Comparison of ENCODE assay signal across 21 mouse cellular contexts in genomic region chr7:144159556-144159955, GRCm38 (mm10).
DNase-seq lines count a peak whose midpoint lies in the region; ATAC-seq and TF ChIP-seq lines count a peak whose summit lies in the region.
"Had no signal": no experiment of that assay in that cellular context is flagged by ENCODE, and none has a peak within 500 bp of the region (broad histone marks: within the 10 kb centered on the region; RNA-seq: fewer than 3 reads in every experiment).

No protein-coding gene starts in this region.

- H3K27me3 ChIP-seq in forebrain, embryonic 15.5 days = no peaks in the 10 kb centered on the region
- H3K27me3 ChIP-seq in forebrain, embryonic 10.5 days (ENCODE audit: poor library complexity, severe bottlenecking) = no peaks in the 10 kb centered on the region
- no peaks in the 10 kb centered on the region for H3K27me3 ChIP-seq in midbrain, embryonic 16.5 days (ENCODE audit: control insufficient read depth, insufficient read depth, low read depth, low read length)
- H3K27me3 ChIP-seq in midbrain, embryonic 14.5 days (ENCODE audit: control insufficient read depth, insufficient read depth, low read length) = no peaks in the 10 kb centered on the region
- H3K27me3 ChIP-seq in forebrain, postnatal 0 days (ENCODE audit: insufficient read depth, low read length) = no peaks in the 10 kb centered on the region
- H3K27me3 ChIP-seq: embryonic facial prominence, embryonic 12.5 days; liver, embryonic 15.5 days; lung, embryonic 15.5 days; midbrain, embryonic 13.5 days had no signal

- H3K4me2 ChIP-seq in forebrain, embryonic 15.5 days (replicated peaks) = no peak overlapping the region
- H3K4me2 ChIP-seq in midbrain, embryonic 16.5 days (ENCODE audit: low read length) = no peak overlapping the region
- H3K4me2 ChIP-seq in midbrain, embryonic 14.5 days (ENCODE audit: low read length) = no peak overlapping the region
- no peak overlapping the region for H3K4me2 ChIP-seq in forebrain, postnatal 0 days (ENCODE audit: low read depth)
- H3K4me2 ChIP-seq: embryonic facial prominence, embryonic 12.5 days; heart, embryonic 11.5 days; liver, embryonic 15.5 days; lung, embryonic 15.5 days; midbrain, embryonic 13.5 days had no signal

- H3K4me3 ChIP-seq in forebrain, embryonic 15.5 days = no peak overlapping the region
- H3K4me3 ChIP-seq in forebrain, embryonic 10.5 days = no peak overlapping the region
- no peak overlapping the region for H3K4me3 ChIP-seq in midbrain, embryonic 16.5 days (ENCODE audit: low read depth, low read length)
- H3K4me3 ChIP-seq in midbrain, embryonic 14.5 days (replicated peaks; ENCODE audit: low read depth, low read length) = no peak overlapping the region
- no peak overlapping the region for H3K4me3 ChIP-seq in forebrain, postnatal 0 days (ENCODE audit: low read depth, low read length)
- H3K4me3 ChIP-seq: embryonic facial prominence, embryonic 12.5 days; limb, embryonic 10.5 days; liver, embryonic 15.5 days; lung, embryonic 15.5 days; megakaryocyte, embryonic 14.5 days; midbrain, embryonic 13.5 days had no signal

- H3K36me3 ChIP-seq in forebrain, embryonic 15.5 days = no peaks in the 10 kb centered on the region
- no peaks in the 10 kb centered on the region for H3K36me3 ChIP-seq in forebrain, embryonic 10.5 days (replicated peaks)
- no peaks in the 10 kb centered on the region for H3K36me3 ChIP-seq in midbrain, embryonic 16.5 days (ENCODE audit: control insufficient read depth, insufficient read depth, low read length)
- H3K36me3 ChIP-seq in midbrain, embryonic 14.5 days (ENCODE audit: control insufficient read depth, insufficient read depth, low read length) = no peaks in the 10 kb centered on the region
- no peaks in the 10 kb centered on the region for H3K36me3 ChIP-seq in forebrain, postnatal 0 days (ENCODE audit: insufficient read depth)
- H3K36me3 ChIP-seq: embryonic facial prominence, embryonic 12.5 days; limb, embryonic 10.5 days; liver, embryonic 15.5 days; lung, embryonic 15.5 days; midbrain, embryonic 13.5 days had no signal

- no peaks in the 10 kb centered on the region for H3K9me3 ChIP-seq in forebrain, embryonic 15.5 days
- no peaks in the 10 kb centered on the region for H3K9me3 ChIP-seq in forebrain, embryonic 10.5 days
- no peaks in the 10 kb centered on the region for H3K9me3 ChIP-seq in midbrain, embryonic 16.5 days (replicated peaks; ENCODE audit: control insufficient read depth, low read length, poor library complexity, severe bottlenecking)
- no peaks in the 10 kb centered on the region for H3K9me3 ChIP-seq in midbrain, embryonic 14.5 days (ENCODE audit: control insufficient read depth, low read length)
- H3K9me3 ChIP-seq in forebrain, postnatal 0 days (ENCODE audit: low read length) = no peaks in the 10 kb centered on the region
- H3K9me3 ChIP-seq: embryonic facial prominence, embryonic 12.5 days; limb, embryonic 10.5 days; liver, embryonic 15.5 days; lung, embryonic 15.5 days; megakaryocyte, embryonic 14.5 days; midbrain, embryonic 13.5 days had no signal

- TF ChIP-seq CTCF in forebrain, postnatal 0 days (IDR thresholded peaks at IDR 0.05; ENCODE audit: low read depth) = no peak

- no peak overlapping the region for H3K9ac ChIP-seq in forebrain, embryonic 15.5 days (replicated peaks)
- no peak overlapping the region for H3K9ac ChIP-seq in midbrain, embryonic 16.5 days (ENCODE audit: low read depth, low read length)
- no peak overlapping the region for H3K9ac ChIP-seq in midbrain, embryonic 14.5 days (replicated peaks; ENCODE audit: low read length)
- no peak overlapping the region for H3K9ac ChIP-seq in forebrain, postnatal 0 days
- H3K9ac ChIP-seq: embryonic facial prominence, embryonic 12.5 days; liver, embryonic 15.5 days; lung, embryonic 15.5 days; midbrain, embryonic 13.5 days had no signal

- 40% methylated on average over 8 of the region's 8 CpGs for WGBS in forebrain, embryonic 15.5 days
- WGBS in forebrain, embryonic 10.5 days = 89% methylated on average over 8 of the region's 8 CpGs
- WGBS in midbrain, embryonic 16.5 days = 65% methylated on average over 8 of the region's 8 CpGs
- WGBS in midbrain, embryonic 14.5 days = 77% methylated on average over 8 of the region's 8 CpGs
- WGBS in forebrain, postnatal 0 days = 24% methylated on average over 8 of the region's 8 CpGs

- peak; percentile 84 for ATAC-seq in forebrain, embryonic 15.5 days (replicated peaks)
- peak; percentile 64; the same call in 1 of the 2 replicates for ATAC-seq in midbrain, embryonic 16.5 days
- ATAC-seq in midbrain, embryonic 14.5 days (ENCODE audit: low FRiP score, low TSS enrichment) = no peak
- ATAC-seq in forebrain, postnatal 0 days = peak; percentile 92
- ATAC-seq in frontal cortex, adult (ENCODE audit: low TSS enrichment) = no peak
- ATAC-seq: inflammation-experienced regulatory T-cells, adult 6 months; midbrain, embryonic 13.5 days had no signal

- peaks cover 23% of the 10 kb centered on the region for H3K4me1 ChIP-seq in forebrain, embryonic 15.5 days
- H3K4me1 ChIP-seq in forebrain, embryonic 10.5 days = no peaks in the 10 kb centered on the region
- H3K4me1 ChIP-seq in midbrain, embryonic 16.5 days (ENCODE audit: control insufficient read depth, insufficient read depth, low read length) = no peaks in the 10 kb centered on the region
- H3K4me1 ChIP-seq in midbrain, embryonic 14.5 days (ENCODE audit: control insufficient read depth, insufficient read depth, low read length) = no peaks in the 10 kb centered on the region
- H3K4me1 ChIP-seq in forebrain, postnatal 0 days (ENCODE audit: insufficient read depth) = peaks cover 23% of the 10 kb centered on the region; the same call in 1 of the 2 replicates
- H3K4me1 ChIP-seq: embryonic facial prominence, embryonic 12.5 days; limb, embryonic 10.5 days; liver, embryonic 15.5 days; lung, embryonic 15.5 days; megakaryocyte, embryonic 14.5 days; midbrain, embryonic 13.5 days had no signal

- no peak for DNase-seq in forebrain, embryonic 10.5 days (ENCODE audit: extremely low spot score, low spot score)
- no peak for DNase-seq in midbrain, embryonic 14.5 days
- peak; percentile 82 for DNase-seq in forebrain, postnatal 0 days
- DNase-seq in spleen, adult 12 weeks (ENCODE audit: low spot score) = no peak
- DNase-seq: adrenal gland, postnatal 25 days; cerebellum, adult 11-12 months; kidney, adult 18-20 months; liver; lung, postnatal 36 days; spleen, adult 18-20 months had no signal

- peak overlapping the region; percentile 77 for H3K27ac ChIP-seq in forebrain, embryonic 15.5 days (replicated peaks)
- no peak overlapping the region for H3K27ac ChIP-seq in forebrain, embryonic 10.5 days
- no peak overlapping the region for H3K27ac ChIP-seq in midbrain, embryonic 16.5 days (ENCODE audit: low read length)
- no peak overlapping the region for H3K27ac ChIP-seq in midbrain, embryonic 14.5 days (replicated peaks; ENCODE audit: low read depth, low read length)
- peak overlapping the region; percentile 78 for H3K27ac ChIP-seq in forebrain, postnatal 0 days (ENCODE audit: low read depth, low read length)
- H3K27ac ChIP-seq: embryonic facial prominence, embryonic 12.5 days; limb, embryonic 10.5 days; liver, embryonic 15.5 days; lung, embryonic 15.5 days; midbrain, embryonic 13.5 days had no signal

Comparison
In these comparisons a context has a peak if more than half of its experiments do, and no peak if none do; other contexts are left out.
1. ATAC-seq: peak in forebrain, embryonic 15.5 days (single experiment), midbrain, embryonic 16.5 days (single experiment) and forebrain, postnatal 0 days (single experiment); none in midbrain, embryonic 14.5 days (single experiment) and frontal cortex, adult (single experiment).
2. H3K27ac ChIP-seq: peak in forebrain, embryonic 15.5 days (single experiment) and forebrain, postnatal 0 days (single experiment); none in forebrain, embryonic 10.5 days (single experiment), midbrain, embryonic 16.5 days (single experiment) and midbrain, embryonic 14.5 days (single experiment).